ENCODE assay signal across 7 mouse cellular contexts in genomic region chr3:83127726-83128448, GRCm38 (mm10). TPM values are rescaled to one million over a fixed set of nuclear protein-coding genes. Genes with fewer than 3 reads are reported as not detected.
DNase-seq lines count a peak whose midpoint lies in the region; ATAC-seq lines count a peak whose summit lies in the region.

TSS of gene Dchs2 (plus strand) at chr3:83127948.

- no peaks in the 10 kb centered on the region for H3K9me3 ChIP-seq in lung, embryonic 15.5 days
- no peaks in the 10 kb centered on the region for H3K9me3 ChIP-seq in embryonic facial prominence, embryonic 12.5 days
- no peaks in the 10 kb centered on the region for H3K9me3 ChIP-seq in midbrain, embryonic 10.5 days (replicated peaks)

- no peak for ATAC-seq in lung, embryonic 15.5 days (ENCODE audit: borderline replicate concordance, extremely low read depth, low FRiP score, low TSS enrichment)
- no peak for ATAC-seq in embryonic facial prominence, embryonic 12.5 days (ENCODE audit: insufficient number of reproducible peaks, insufficient read depth, low FRiP score, low TSS enrichment)
- ATAC-seq in monocyte, adult 5-6 weeks (replicated peaks; ENCODE audit: insufficient number of reproducible peaks, low FRiP score, low TSS enrichment, poor library complexity, severe bottlenecking) = no peak

- intact Hi-C loops in heart, postnatal 36 days (cut with DNase I) = no loop called here

- no peak within 1 kb of the TSS for H3K27ac ChIP-seq in lung, embryonic 15.5 days
- no peak within 1 kb of the TSS for H3K27ac ChIP-seq in embryonic facial prominence, embryonic 12.5 days
- peak within 1 kb of the TSS; percentile 65 for H3K27ac ChIP-seq in midbrain, embryonic 10.5 days (replicated peaks)

- H3K4me1 ChIP-seq in lung, embryonic 15.5 days = peaks cover 27% of the 10 kb centered on the region
- H3K4me1 ChIP-seq in embryonic facial prominence, embryonic 12.5 days = peaks cover 14% of the 10 kb centered on the region
- H3K4me1 ChIP-seq in midbrain, embryonic 10.5 days = peaks cover 28% of the 10 kb centered on the region

- H3K36me3 ChIP-seq in lung, embryonic 15.5 days = no peaks in the 10 kb centered on the region
- no peaks in the 10 kb centered on the region for H3K36me3 ChIP-seq in embryonic facial prominence, embryonic 12.5 days
- no peaks in the 10 kb centered on the region for H3K36me3 ChIP-seq in midbrain, embryonic 10.5 days

- peak within 1 kb of the TSS; percentile 94 for H3K4me2 ChIP-seq in lung, embryonic 15.5 days
- peak within 1 kb of the TSS; percentile 89 for H3K4me2 ChIP-seq in embryonic facial prominence, embryonic 12.5 days (replicated peaks)

- peak within 1 kb of the TSS; percentile 48 for H3K4me3 ChIP-seq in lung, embryonic 15.5 days
- peak within 1 kb of the TSS; percentile 50 for H3K4me3 ChIP-seq in embryonic facial prominence, embryonic 12.5 days
- peak within 1 kb of the TSS; percentile 67 for H3K4me3 ChIP-seq in midbrain, embryonic 10.5 days

- WGBS in lung, embryonic 15.5 days = 1% methylated on average over 55 of the region's 55 CpGs
- WGBS in embryonic facial prominence, embryonic 12.5 days = under 1% methylated on average over 55 of the region's 55 CpGs
- under 1% methylated on average over 55 of the region's 55 CpGs for WGBS in midbrain, embryonic 10.5 days

- H3K27me3 ChIP-seq in lung, embryonic 15.5 days = peaks cover 76% of the 10 kb centered on the region
- peaks cover 77% of the 10 kb centered on the region for H3K27me3 ChIP-seq in embryonic facial prominence, embryonic 12.5 days
- peaks cover 80% of the 10 kb centered on the region for H3K27me3 ChIP-seq in midbrain, embryonic 10.5 days (ENCODE audit: low read depth, poor library complexity, severe bottlenecking)

- no peak within 1 kb of the TSS; the same call in 1 of the 2 replicates for H3K9ac ChIP-seq in lung, embryonic 15.5 days
- H3K9ac ChIP-seq in embryonic facial prominence, embryonic 12.5 days = peak within 1 kb of the TSS; percentile 37

- DNase-seq in lung, postnatal 10 days = no peak
- peak; percentile 12 to 13 for DNase-seq in heart, postnatal 36 days
- peak; percentile 57 for DNase-seq in midbrain, embryonic 10.5 days (ENCODE audit: low spot score)
- DNase-seq in layer of hippocampus, adult 11-12 months (ENCODE audit: low spot score) = no peak

RNA-seq across cellular contexts. Expression of gene Dchs2, which starts in this region (rescaled TPM):
- 0.13 and 0.14 TPM in 2 replicates for polyA plus RNA-seq in lung, embryonic 15.5 days (2015; fragmentation: Nextera tagmentation; extraction: Ambion mirVana)
- polyA plus RNA-seq in embryonic facial prominence, embryonic 12.5 days (2016; fragmentation: Nextera tagmentation; extraction: Ambion mirVana) = 0.20 and 0.27 TPM in 2 replicates
- under 1 TPM; 0.54 to 0.75 TPM for total RNA-seq in heart, postnatal 36 days (2021)
- 0.15 and 0.17 TPM in 2 replicates for polyA plus RNA-seq in midbrain, embryonic 10.5 days (2016; fragmentation: Nextera tagmentation; extraction: Ambion mirVana)
- total RNA-seq in monocyte, adult 5-6 weeks (2017) = not detected in 3 replicates

Comparison
In these comparisons a context has a peak if more than half of its experiments do, and no peak if none do; other contexts are left out.
1. Peak in DNase-seq in heart, postnatal 36 days; RNA of the gene not detected or under 1 TPM.
2. Peak in DNase-seq, H3K4me3 ChIP-seq and H3K27ac ChIP-seq in midbrain, embryonic 10.5 days; RNA of the gene not detected or under 1 TPM.